Mouse (Mus musculus) embryonic fibroblast, embryonic 13.5 days (primary cell): ENCODE results near the gene Krt1. TPM values are rescaled to one million over a fixed set of nuclear protein-coding genes. Genes with fewer than 3 reads are reported as not detected.

Experiments used
- H3K27ac ChIP-seq: 2 replicates; pipeline ENCODE4 v1.5.1; 2012; ENCODE audit warnings: low read length, control low read depth, inconsistent platforms; ENCODE audit not compliant: insufficient read depth
- H3K4me1 ChIP-seq: 2 replicates; pipeline ENCODE4 v1.6.1; 2011; ENCODE audit warnings: low read length; ENCODE audit not compliant: control insufficient read depth, insufficient read depth
- H3K4me3 ChIP-seq: 2 replicates; pipeline ENCODE4 v1.5.1; 2011; ENCODE audit warnings: mild to moderate bottlenecking, control low read depth, low read length; ENCODE audit not compliant: insufficient read depth
- CTCF ChIP-seq: IDR thresholded peaks from 2 replicates; pipeline ENCODE4 v1.5.1; 2011; ENCODE audit warnings: mild to moderate bottlenecking, control low read depth, low read length, moderate library complexity, borderline replicate concordance; ENCODE audit not compliant: insufficient read depth
- POLR2A ChIP-seq: IDR thresholded peaks from 2 replicates; pipeline ENCODE4 v1.6.1; 2011; ENCODE audit warnings: low read depth, mild to moderate bottlenecking, control low read depth, low read length, moderate library complexity
- polyA plus RNA-seq: library from polyadenylated mRNA; stranded (reverse); fragments of >200 nt; gene quantifications from 2 replicates; pipeline ENCODE4 v1.2.4, GENCODE M21; 2011; ENCODE audit warnings: low read depth; ENCODE audit not compliant: missing spikeins, insufficient read length

Krt1 gene
- polyA plus RNA-seq, 1 experiment: not detected

GRCm38 (mm10) chr15:101859735-101860170, 9.2 kb upstream of the Krt1 start:
- H3K4me1 ChIP-seq: 0 out of 2 replicates have a peak, but pooled peaks cover 2% of the 10 kb centered on the region
- H3K4me3 ChIP-seq: peak overlapping the region; percentile 48
- no peak for TF ChIP-seq CTCF
- H3K27ac ChIP-seq: no peak overlapping the region

- Histone ChIP-seq H3K4me1 (0 out of 2 replicates have a peak, but pooled peaks cover 2% of the 10 kb centered on the region), H3K4me3 (no peak overlapping the region), H3K27ac (no peak overlapping the region)
- TF ChIP-seq POLR2A (no peak), CTCF (no peak)
Measured at GRCm38 (mm10) chr15:101858673-101859425, 8.3 kb upstream of the Krt1 start.

GRCm38 (mm10) chr15:101856696-101857095, 6.1 kb upstream of the Krt1 start:
- TF ChIP-seq CTCF (no peak), POLR2A (no peak)
- H3K27ac ChIP-seq: no peak overlapping the region

GRCm38 (mm10) chr15:101855732-101856131, 5.1 kb upstream of the Krt1 start:
- Histone ChIP-seq H3K4me3 (no peak overlapping the region), H3K4me1 (0 out of 2 replicates have a peak, but pooled peaks cover 2% of the 10 kb centered on the region), H3K27ac (no peak overlapping the region)
- TF ChIP-seq CTCF: no peak
- no peak for TF ChIP-seq POLR2A

More at GRCm38 (mm10) chr15:101856696-101857095, 6.1 kb upstream of the Krt1 start:
- H3K4me1 ChIP-seq: 0 out of 2 replicates have a peak, but pooled peaks cover 2% of the 10 kb centered on the region
- H3K4me3 ChIP-seq: no peak overlapping the region

GRCm38 (mm10) chr15:101854294-101854693, 3.7 kb upstream of the Krt1 start:
- Histone ChIP-seq H3K4me3 (no peak overlapping the region), H3K4me1 (no peaks in the 10 kb centered on the region), H3K27ac (no peak overlapping the region)
- no peak for TF ChIP-seq POLR2A
- TF ChIP-seq CTCF: no peak

GRCm38 (mm10) chr15:101852571-101852970, 2.0 kb upstream of the Krt1 start:
- TF ChIP-seq POLR2A: no peak
- TF ChIP-seq CTCF: no peak
- Histone ChIP-seq H3K4me1 (no peaks in the 10 kb centered on the region), H3K4me3 (no peak overlapping the region), H3K27ac (no peak overlapping the region)

GRCm38 (mm10) chr15:101845971-101846403, 4.6 kb downstream of the Krt1 start:
- Histone ChIP-seq H3K27ac (no peak overlapping the region), H3K4me3 (peak overlapping the region; percentile 26), H3K4me1 (no peaks in the 10 kb centered on the region)
- TF ChIP-seq POLR2A (no peak), CTCF (no peak)

- TF ChIP-seq POLR2A (no peak), CTCF (no peak)
- Histone ChIP-seq H3K27ac (no peak overlapping the region), H3K4me1 (peaks cover 3% of the 10 kb centered on the region; the same call in 1 of the 2 replicates), H3K4me3 (no peak overlapping the region)
Measured at GRCm38 (mm10) chr15:101843192-101843591, 7.4 kb downstream of the Krt1 start.

- H3K4me3 ChIP-seq: no peak overlapping the region
- TF ChIP-seq CTCF (no peak), POLR2A (no peak)
- H3K27ac ChIP-seq: no peak overlapping the region
- H3K4me1 ChIP-seq: no peaks in the 10 kb centered on the region
Measured at GRCm38 (mm10) chr15:101834784-101835328, 15.7 kb downstream of the Krt1 start.

- Histone ChIP-seq H3K4me1 (no peaks in the 10 kb centered on the region), H3K4me3 (no peak overlapping the region), H3K27ac (no peak overlapping the region)
- no peak for TF ChIP-seq CTCF
- TF ChIP-seq POLR2A: no peak
Measured at GRCm38 (mm10) chr15:101833131-101833530, 17.5 kb downstream of the Krt1 start.
